Mouse (Mus musculus) liver, embryonic 14.5 days (tissue): Measurements from ENCODE around the gene Wwc2. TPM values are rescaled to one million over a fixed set of nuclear protein-coding genes. Genes with fewer than 3 reads are reported as not detected.
A peak's percentile ranks its signal among the peaks of the same experiment; 100 is the strongest.

Source experiments
- ATAC-seq: fragments of 200-750 bp; cut with Nextera tagmentation; 2 replicates; pipeline ENCODE4 v1.8.0; 2017; ENCODE audit warnings: moderate number of reproducible peaks, mild to moderate bottlenecking, moderate library complexity; ENCODE audit not compliant: insufficient read depth
- DNase-seq, 3 experiments: peaks; one replicate each; pipeline ENCODE4 v3.0.0-alpha.2; 2012 to 2013; ENCODE audit warnings: low read depth in 3 of 3, low spot score in 3 of 3
- H3K27ac ChIP-seq: fragments of 300-500 bp; sonication (generic); 2 replicates; pipeline ENCODE4 v1.5.1; 2014; ENCODE audit warnings: moderate library complexity, mild to moderate bottlenecking, control low read depth, inconsistent platforms
- H3K27me3 ChIP-seq: fragments of 300-500 bp; sonication (generic); 2 replicates; pipeline ENCODE4 v1.6.1; 2014; ENCODE audit warnings: mild to moderate bottlenecking, low read length, moderate library complexity; ENCODE audit not compliant: control insufficient read depth, insufficient read depth
- H3K36me3 ChIP-seq: fragments of 300-500 bp; sonication (generic); replicated peaks from 2 replicates; pipeline ENCODE4 v1.6.1; 2014; ENCODE audit warnings: low read depth; ENCODE audit not compliant: control insufficient read depth, insufficient read depth
- H3K4me1 ChIP-seq, 2 experiments: fragments of 200-500 bp in 1 of 2; fragments of 300-500 bp in 1 of 2; sonication (generic) in 1 of 2; replicated peaks; 2 replicates each; pipeline ENCODE4 v1.6.1; 2012 to 2014; ENCODE audit warnings: antibody characterized with exemption in 1 of 2, inconsistent platforms in 1 of 2, low read length in 1 of 2; ENCODE audit not compliant: control insufficient read depth in 2 of 2, insufficient read depth in 2 of 2
- H3K4me2 ChIP-seq: fragments of 300-500 bp; sonication (generic); 2 replicates; pipeline ENCODE4 v1.6.1; 2014; ENCODE audit warnings: low read depth, mild to moderate bottlenecking, control low read depth, moderate library complexity
- H3K4me3 ChIP-seq, 2 experiments: fragments of 200-500 bp in 1 of 2; fragments of 300-500 bp in 1 of 2; sonication (generic) in 1 of 2; 2 replicates each; pipeline ENCODE4 v1.5.1; 2012 to 2014; ENCODE audit warnings: low read depth in 2 of 2, low read length in 2 of 2, mild to moderate bottlenecking in 2 of 2, control low read depth in 1 of 2, inconsistent platforms in 1 of 2, moderate library complexity in 1 of 2; ENCODE audit not compliant: insufficient read depth in 1 of 2
- H3K9ac ChIP-seq: fragments of 300-500 bp; sonication (generic); replicated peaks from 2 replicates; pipeline ENCODE4 v1.6.1; 2014; ENCODE audit warnings: mild to moderate bottlenecking, control low read depth, moderate library complexity
- H3K9me3 ChIP-seq: fragments of 300-500 bp; sonication (generic); 2 replicates; pipeline ENCODE4 v1.6.1; 2016; ENCODE audit warnings: low read length, mixed read lengths; ENCODE audit not compliant: control insufficient read depth
- CTCF ChIP-seq: IDR thresholded peaks from 2 replicates; pipeline ENCODE4 v1.5.1; 2016; ENCODE audit warnings: antibody characterized with exemption, low read depth, control low read depth
- EP300 ChIP-seq: IDR thresholded peaks from 2 replicates; pipeline ENCODE4 v1.6.1; 2016; ENCODE audit warnings: antibody characterized with exemption, low read depth
- WGBS: fragments of 180-500 bp; shearing (Covaris S2); extraction: QIAGEN DNeasy Blood & Tissue Kit; methylation state at CpG from one replicate; pipeline ENCODE4 v1.1.7; 2014; ENCODE audit not compliant: insufficient replicate concordance; 5-methylcytosine and 5-hydroxymethylcytosine counted together
- polyA plus RNA-seq, 2 experiments: library from polyadenylated mRNA; depleted of rRNA in 1 of 2; stranded (reverse) in 1 of 2; unstranded in 1 of 2; fragments of >200 nt; fragmentation: Nextera tagmentation in 1 of 2; extraction: Ambion mirVana in 1 of 2; gene quantifications; 2 replicates each; pipeline versions ENCODE4 v1.2.1 to v1.2.3; 2012 to 2014

Wwc2 gene
- polyA plus RNA-seq, 2 experiments, result 0.90 to 1.0 TPM

DNA sequence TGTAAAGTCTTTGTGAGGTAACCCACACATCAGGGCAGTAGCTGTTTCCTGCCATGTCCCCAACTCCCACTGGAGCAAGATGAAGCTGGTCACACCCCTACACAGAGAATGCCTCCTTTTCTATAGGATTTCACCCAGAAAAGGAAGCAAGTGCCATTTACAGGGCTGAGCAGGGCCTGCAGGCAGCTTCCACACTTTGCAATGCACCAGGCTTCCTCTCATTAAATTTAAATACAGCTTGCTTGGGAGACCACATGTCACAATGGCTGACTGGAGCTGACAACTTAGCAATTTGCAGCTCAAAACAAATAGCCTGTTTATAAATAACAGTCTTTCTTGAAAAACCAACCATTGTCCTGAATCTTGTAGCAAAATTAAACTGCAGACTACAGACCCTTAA is 5.5 kb downstream of the Wwc2 start:
- Histone ChIP-seq H3K27ac (no peak overlapping the region), H3K9ac (no peak overlapping the region), H3K36me3 (no peaks in the 10 kb centered on the region), H3K4me3 (no peak overlapping the region), H3K9me3 (no peaks in the 10 kb centered on the region), H3K4me2 (no peak overlapping the region), H3K27me3 (no peaks in the 10 kb centered on the region), H3K4me1 (peaks cover 0 to 7% of the 10 kb centered on the region in 2 experiments; a peak in 2 of 4 replicates)
- TF ChIP-seq CTCF (no peak), EP300 (no peak)
- DNase-seq (no peak), ATAC-seq (no peak)

DNA sequence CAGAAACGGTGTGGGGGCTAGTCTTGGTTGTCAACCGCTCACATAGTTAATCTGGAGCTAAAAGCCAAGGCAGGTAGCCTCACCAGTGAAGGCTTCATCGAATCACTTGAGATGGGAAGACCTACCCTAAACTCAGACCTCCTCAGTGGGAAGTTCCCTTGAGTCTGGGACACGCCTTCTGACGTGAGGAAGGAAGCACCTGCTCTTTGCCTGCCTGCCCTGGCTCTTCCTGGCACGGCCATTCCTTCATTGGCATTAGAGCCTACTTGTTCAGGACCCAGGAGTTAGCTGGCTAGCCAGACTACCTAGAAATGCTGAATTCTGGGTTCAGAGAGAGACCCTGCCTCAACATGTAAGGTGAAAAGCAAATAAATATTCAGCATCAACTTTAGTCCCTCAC is 9.6 kb downstream of the Wwc2 start:
- ATAC-seq (no peak), DNase-seq (no peak)
- 0 out of 4 replicates have a peak, but pooled peaks cover 0 to 2% of the 10 kb centered on the region in 2 experiments for H3K4me1 ChIP-seq
- WGBS, result 58% methylated on average over 6 of the region's 6 CpGs
- TF ChIP-seq CTCF, result no peak
- TF ChIP-seq EP300, result no peak
- H3K9me3 ChIP-seq, result no peaks in the 10 kb centered on the region
- H3K27ac ChIP-seq, result no peak overlapping the region
- H3K36me3 ChIP-seq, result no peaks in the 10 kb centered on the region
- H3K9ac ChIP-seq, result no peak overlapping the region
- H3K27me3 ChIP-seq, result no peaks in the 10 kb centered on the region
- H3K4me3 ChIP-seq, result no peak overlapping the region
- H3K4me2 ChIP-seq, result no peak overlapping the region

DNA sequence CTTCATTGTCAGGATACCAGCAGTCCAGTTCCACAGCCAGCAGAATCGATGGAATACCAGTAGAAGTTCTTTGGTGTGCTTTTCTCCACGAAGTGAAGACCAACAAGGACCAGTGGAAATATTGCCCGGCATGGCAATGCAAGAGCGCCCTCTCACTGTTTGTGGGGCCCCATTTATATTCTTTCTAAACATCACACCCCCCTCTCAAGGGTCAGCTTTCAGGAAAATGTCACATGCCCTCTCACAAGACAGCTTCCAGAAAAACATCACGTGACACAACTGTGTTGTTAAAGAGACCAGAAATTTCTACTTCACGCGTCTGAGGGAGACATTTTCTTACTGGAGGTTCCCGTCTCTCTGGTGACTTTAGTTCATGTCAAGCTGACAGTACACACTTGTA is 10.8 kb downstream of the Wwc2 start:
- 75% methylated on average over 8 of the region's 8 CpGs for WGBS
- H3K4me1 ChIP-seq, result peaks cover 0 to 4% of the 10 kb centered on the region in 2 experiments; a peak in 1 of 4 replicates
- H3K4me2 ChIP-seq, result no peak overlapping the region
- no peak overlapping the region for H3K27ac ChIP-seq
- no peak for ATAC-seq
- no peak overlapping the region for H3K9ac ChIP-seq
- H3K27me3 ChIP-seq, result no peaks in the 10 kb centered on the region
- TF ChIP-seq EP300, result no peak
- no peak for TF ChIP-seq CTCF
- no peak for DNase-seq
- no peaks in the 10 kb centered on the region for H3K36me3 ChIP-seq
- H3K9me3 ChIP-seq, result no peaks in the 10 kb centered on the region
- H3K4me3 ChIP-seq, result no peak overlapping the region

DNA sequence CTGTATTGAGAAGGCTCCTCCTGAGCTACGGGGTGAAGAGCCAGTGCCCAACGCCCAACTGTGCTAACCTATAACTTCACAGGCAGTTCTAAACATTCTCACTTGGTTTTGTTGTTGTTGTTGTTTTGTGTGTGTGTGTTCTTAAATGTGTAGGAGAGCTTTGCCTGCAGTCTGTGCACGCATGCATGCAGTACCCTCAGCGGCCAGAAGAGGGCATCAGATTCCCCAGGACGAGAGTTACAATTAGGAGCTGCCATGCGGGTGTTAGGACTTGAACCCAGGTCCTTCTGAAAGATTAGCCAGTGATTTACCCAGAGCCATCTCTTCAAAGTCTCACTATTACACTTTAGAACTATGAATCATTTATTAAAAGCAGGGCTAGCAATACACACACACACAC is 12.0 kb downstream of the Wwc2 start:
- no peak overlapping the region for H3K9ac ChIP-seq
- TF ChIP-seq EP300 (no peak), CTCF (peak; percentile 89)
- WGBS, result 56% methylated on average over 6 of the region's 6 CpGs
- no peak overlapping the region for H3K4me3 ChIP-seq
- H3K36me3 ChIP-seq, result no peaks in the 10 kb centered on the region
- ATAC-seq, result no peak
- no peak overlapping the region for H3K27ac ChIP-seq
- DNase-seq, result peak in 1 of 3 experiments; percentile 10
- no peaks in the 10 kb centered on the region for H3K9me3 ChIP-seq
- no peaks in the 10 kb centered on the region for H3K27me3 ChIP-seq
- peaks cover 0 to 5% of the 10 kb centered on the region in 2 experiments; a peak in 1 of 4 replicates for H3K4me1 ChIP-seq
- no peak overlapping the region for H3K4me2 ChIP-seq

DNA sequence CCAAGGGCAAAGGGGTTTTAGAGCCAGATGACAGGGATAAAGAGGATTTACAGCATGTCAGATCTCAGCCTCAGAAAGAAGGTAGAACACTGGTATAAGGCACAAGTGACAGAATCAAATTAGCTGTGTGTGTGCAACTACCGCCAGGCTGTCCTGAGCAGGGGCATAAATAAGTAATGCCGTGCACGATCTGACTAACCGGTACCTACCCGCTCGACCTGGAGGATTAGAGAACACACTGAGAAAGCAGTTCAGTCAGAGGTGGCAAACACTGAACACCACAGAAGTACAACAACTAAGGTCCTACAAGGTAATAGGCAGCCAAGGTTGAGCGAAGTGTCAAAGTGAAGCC is 15.8 kb downstream of the Wwc2 start:
- WGBS, result 50% methylated on average over 7 of the region's 7 CpGs
- Histone ChIP-seq H3K27ac (no peak overlapping the region), H3K4me2 (peak overlapping the region; percentile 43), H3K27me3 (no peaks in the 10 kb centered on the region), H3K4me3 (peak overlapping the region in 1 of 2 experiments; percentile 29; a peak in 1 of 4 replicates), H3K9ac (no peak overlapping the region), H3K9me3 (no peaks in the 10 kb centered on the region), H3K36me3 (no peaks in the 10 kb centered on the region), H3K4me1 (peaks cover 0 to 5% of the 10 kb centered on the region in 2 experiments; a peak in 1 of 4 replicates)
- no peak for TF ChIP-seq EP300
- DNase-seq, result no peak
- no peak for ATAC-seq
